Mouse (Mus musculus): Measurements from ENCODE around the gene Gstm1. TPM values are rescaled to one million over a fixed set of nuclear protein-coding genes. Genes with fewer than 3 reads are reported as not detected.

Gene Gstm1
- total RNA-seq, 2 experiments from 2014 or later = 144 to 170 TPM

- DNase-seq (ENCODE audit: low spot score in 2 of 2) = no peak
Observed at GRCm38 (mm10) chr3:107968724-107969395, 48.9 kb downstream of the Gstm1 start, which contains the start of gene Gstm3. TSS of gene Gstm3 (minus strand) at chr3:107969283.

- no peak for DNase-seq (ENCODE audit: low spot score in 2 of 2)
Observed at GRCm38 (mm10) chr3:107966631-107967030, 51.1 kb downstream of the Gstm1 start.

- no peak for DNase-seq (ENCODE audit: low spot score in 2 of 2)
Observed at GRCm38 (mm10) chr3:107965592-107965991, 52.2 kb downstream of the Gstm1 start.

- no peak for DNase-seq (ENCODE audit: low spot score in 2 of 2)
Observed at GRCm38 (mm10) chr3:107964656-107965308, 53.0 kb downstream of the Gstm1 start.

GRCm38 (mm10) chr3:107964026-107964425, 53.7 kb downstream of the Gstm1 start:
- no peak for DNase-seq (ENCODE audit: low spot score in 2 of 2)

Other genes with a start within 250 kb of the Gstm1 start
- not detected for gene Eps8l3, start 140.7 kb downstream of the Gstm1 start, total RNA-seq (2021)
- gene Gstm5, start 122.2 kb downstream of the Gstm1 start, total RNA-seq (2021) = 10 to 100 TPM; 39.7 to 41.1 TPM
- 10 to 100 TPM; 68.4 to 78.5 TPM for gene Gstm7, start 86.2 kb downstream of the Gstm1 start, total RNA-seq (2021)
- 10 to 100 TPM in 1 of 2 experiments, 1 to 10 TPM in 1; 9.0 to 11.0 TPM for gene Gstm6, start 74.2 kb downstream of the Gstm1 start, total RNA-seq (2021)
- under 1 TPM in 1 of 2 experiments, not detected in 1; 0.31 TPM for gene Gstm3, start 48.7 kb downstream of the Gstm1 start, total RNA-seq (2021)
- 100 to 1,000 TPM; 134 to 153 TPM for gene Gstm2, start 31.5 kb downstream of the Gstm1 start, total RNA-seq (2021)
- gene Gstm4, start 26.9 kb upstream of the Gstm1 start, total RNA-seq (2021) = 10 to 100 TPM; 15.6 to 16.5 TPM
- 100 to 1,000 TPM; 101 to 109 TPM for gene Ampd2, start 68.7 kb upstream of the Gstm1 start, total RNA-seq (2021)
- 1 to 10 TPM; 3.9 to 4.1 TPM for gene Gnat2, start 74.8 kb upstream of the Gstm1 start, total RNA-seq (2021)
- gene Gnai3, start 128.2 kb upstream of the Gstm1 start, total RNA-seq (2021) = 100 to 1,000 TPM; 128 to 135 TPM
- under 1 TPM; 0.25 to 0.39 TPM for gene Gpr61, start 136.9 kb upstream of the Gstm1 start, total RNA-seq (2021)
- 10 to 100 TPM; 17.0 to 18.5 TPM for gene Amigo1, start 168.4 kb upstream of the Gstm1 start, total RNA-seq (2021)
- 10 to 100 TPM in 1 of 2 experiments, 1 to 10 TPM in 1; 8.3 to 10.0 TPM for gene Cyb561d1, start 183.2 kb upstream of the Gstm1 start, total RNA-seq (2021)
- 10 to 100 TPM; 15.6 to 16.9 TPM for gene Atxn7l2, start 193.0 kb upstream of the Gstm1 start, total RNA-seq (2021)
- 10 to 100 TPM in 1 of 2 experiments, 1 to 10 TPM in 1; 6.7 to 12.2 TPM for gene Sypl2, start 208.7 kb upstream of the Gstm1 start, total RNA-seq (2021)
- 100 to 1,000 TPM in 1 of 2 experiments, 10 to 100 TPM in 1; 99.9 to 102 TPM for gene Psma5, start 239.0 kb upstream of the Gstm1 start, total RNA-seq (2021)